Mouse (Mus musculus): Measurements from ENCODE around the gene Erc2. TPM values are rescaled to one million over a fixed set of nuclear protein-coding genes. Genes with fewer than 3 reads are reported as not detected.

Gene Erc2
- polyA plus RNA-seq, 1 experiment = 2.3 TPM

DNA sequence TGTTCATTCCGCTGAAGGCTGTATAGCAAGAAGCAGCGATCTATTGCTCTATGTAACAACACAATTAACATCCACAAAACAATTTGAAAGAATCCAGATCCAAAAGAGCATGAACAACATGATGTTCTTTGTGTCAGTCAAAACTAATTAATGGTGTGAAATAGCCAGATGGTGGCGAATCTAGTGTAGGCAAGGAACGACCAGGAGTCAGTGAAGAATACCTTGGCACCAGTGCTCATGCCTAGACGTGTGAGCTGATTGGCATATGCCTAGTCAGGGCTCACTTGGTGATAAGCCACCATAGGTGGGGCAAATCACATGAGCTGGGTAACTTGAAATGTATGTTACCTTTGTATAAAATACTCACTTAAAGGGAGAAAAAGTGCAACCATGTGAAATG lies 265.3 kb downstream of the Erc2 start:
- no peak for DNase-seq (ENCODE audit: low read depth, low spot score)
- 71% methylated on average over 5 of the region's 5 CpGs for WGBS

- 71% methylated on average over 2 of the region's 2 CpGs for WGBS
- no peak for DNase-seq (ENCODE audit: low read depth, low spot score)
Observed at GRCm38 (mm10) chr14:27889650-27890049, 267.4 kb downstream of the Erc2 start.

- DNase-seq (ENCODE audit: low read depth, low spot score) = no peak
- WGBS = 82% methylated on average over 2 of the region's 2 CpGs
Observed at GRCm38 (mm10) chr14:27892416-27892815, 270.2 kb downstream of the Erc2 start.

- WGBS = 36% methylated on average over 5 of the region's 5 CpGs
- no peak for DNase-seq (ENCODE audit: low read depth, low spot score)
Observed at GRCm38 (mm10) chr14:27901772-27902171, 279.5 kb downstream of the Erc2 start.

DNA sequence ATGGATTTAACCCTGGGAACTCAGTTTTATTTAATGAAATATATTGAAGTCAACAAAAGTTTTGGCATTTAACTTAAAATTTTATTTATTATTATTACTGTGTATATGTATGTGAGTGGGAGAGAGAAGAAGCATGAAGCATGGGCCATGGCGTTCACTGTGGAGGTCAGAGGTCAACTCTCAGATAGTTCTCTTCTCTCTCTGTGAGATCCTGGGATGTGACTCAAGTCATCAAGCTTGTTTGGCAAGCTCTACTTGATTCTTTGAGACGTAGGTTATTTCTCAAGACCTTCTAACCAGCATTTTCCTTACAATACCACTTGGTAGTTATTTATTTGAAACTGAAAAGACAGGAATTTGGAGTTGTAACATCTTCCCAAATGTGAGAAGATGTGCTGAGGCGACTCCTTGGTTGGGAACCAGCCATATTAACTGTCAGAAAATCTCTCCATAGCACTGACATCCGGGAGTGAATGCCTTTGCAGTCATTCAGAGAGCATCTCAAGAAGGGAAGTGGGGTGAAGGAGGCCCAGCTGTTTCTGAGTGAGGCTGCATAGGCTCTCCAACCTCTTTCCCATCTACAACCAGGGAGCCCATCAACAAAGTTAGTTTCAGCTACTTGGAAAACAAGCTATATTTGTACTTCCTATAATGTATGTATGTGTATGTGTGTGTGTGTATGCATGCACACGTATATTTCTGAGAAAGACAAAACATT lies 299.6 kb downstream of the Erc2 start:
- no peak for DNase-seq (ENCODE audit: low read depth, low spot score)
- 68% methylated on average over 5 of the region's 5 CpGs for WGBS

GRCm38 (mm10) chr14:27927369-27927768 lies 305.1 kb downstream of the Erc2 start:
- WGBS = 83% methylated on average over 3 of the region's 3 CpGs
- no peak for DNase-seq (ENCODE audit: low read depth, low spot score)

DNA sequence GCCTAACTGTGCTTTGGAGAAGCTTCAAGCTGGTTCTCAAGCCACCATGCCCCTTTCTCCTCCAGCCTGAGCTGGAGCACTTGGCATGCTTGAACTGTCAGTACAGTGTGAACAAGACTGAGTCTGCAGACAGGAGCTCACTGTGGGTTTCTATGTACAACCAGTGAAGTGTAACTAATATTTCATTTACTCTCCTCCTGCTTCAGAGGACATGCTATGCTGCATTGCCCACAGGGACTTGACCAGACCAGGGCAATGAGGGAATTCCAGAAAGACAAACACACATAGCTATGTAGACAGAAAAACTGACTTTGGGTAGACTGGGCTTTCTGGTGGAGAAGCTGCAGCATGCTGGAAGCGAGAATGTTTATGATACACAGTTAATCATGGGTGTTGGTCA lies 311.3 kb downstream of the Erc2 start:
- no peak for DNase-seq (ENCODE audit: low read depth, low spot score)
- WGBS = 16% methylated on average over 1 of the region's 1 CpGs

DNA sequence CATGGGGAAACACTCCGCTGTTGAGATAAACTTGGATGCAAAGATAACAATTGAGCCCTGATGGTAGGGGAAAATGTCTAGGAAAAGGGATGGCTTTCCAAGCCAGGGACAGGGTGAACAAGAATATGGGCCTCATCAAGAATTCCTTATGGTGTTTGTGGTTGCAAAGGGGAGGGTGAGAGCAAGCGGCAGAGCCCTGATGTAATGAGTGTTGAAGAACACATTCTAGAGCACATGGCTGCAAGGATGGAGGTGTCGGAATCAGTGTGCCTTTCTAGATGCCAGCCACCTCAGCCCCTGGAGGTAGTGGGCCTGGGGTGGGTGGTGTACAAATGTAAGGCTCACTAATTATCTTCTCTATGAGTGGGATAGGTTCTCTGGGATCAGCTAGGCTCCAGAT lies 313.5 kb downstream of the Erc2 start:
- DNase-seq (ENCODE audit: low read depth, low spot score) = no peak
- 95% methylated on average over 3 of the region's 3 CpGs for WGBS

DNA sequence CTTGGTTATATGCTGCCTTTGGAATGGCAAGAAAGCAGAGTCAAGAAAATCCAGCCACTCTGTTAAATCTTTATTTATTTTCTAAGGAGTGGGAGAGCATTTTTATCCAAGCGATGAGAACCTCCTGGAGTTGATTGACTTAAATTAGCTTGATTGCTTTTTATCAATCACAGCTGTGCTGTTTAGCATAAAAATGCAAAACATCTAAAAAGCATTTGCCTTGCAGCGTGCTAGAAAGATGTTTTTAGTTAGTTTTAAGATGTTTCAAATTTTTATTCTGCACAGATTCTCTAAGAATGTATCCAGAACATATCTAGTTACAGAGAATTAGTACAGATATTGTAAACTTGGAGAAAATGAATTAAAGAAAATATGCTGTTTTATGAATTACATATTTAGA lies 315.7 kb downstream of the Erc2 start:
- WGBS = 72% methylated on average over 2 of the region's 2 CpGs
- DNase-seq (ENCODE audit: low read depth, low spot score) = no peak

DNA sequence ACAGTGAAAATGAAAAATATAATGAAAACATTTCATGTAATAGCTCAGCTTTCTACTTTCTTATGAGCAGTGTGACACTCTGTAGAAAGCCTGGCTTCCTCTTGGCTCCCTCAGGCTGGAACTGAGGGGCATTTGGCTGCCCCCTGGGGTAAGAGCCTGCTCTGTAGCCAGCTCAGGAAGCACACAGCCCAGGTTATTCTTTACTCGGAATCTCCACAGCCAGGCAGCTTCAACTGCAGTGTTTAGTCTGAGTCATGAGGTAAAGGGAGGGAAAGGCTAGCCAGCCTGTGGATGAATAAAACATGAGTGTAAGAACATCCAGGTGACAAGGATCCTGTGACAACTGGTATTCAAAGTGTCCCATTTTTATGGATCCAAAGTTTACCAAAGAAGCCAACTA lies 323.0 kb downstream of the Erc2 start:
- DNase-seq (ENCODE audit: low read depth, low spot score) = no peak
- 23% methylated on average over 1 of the region's 1 CpGs for WGBS

DNA sequence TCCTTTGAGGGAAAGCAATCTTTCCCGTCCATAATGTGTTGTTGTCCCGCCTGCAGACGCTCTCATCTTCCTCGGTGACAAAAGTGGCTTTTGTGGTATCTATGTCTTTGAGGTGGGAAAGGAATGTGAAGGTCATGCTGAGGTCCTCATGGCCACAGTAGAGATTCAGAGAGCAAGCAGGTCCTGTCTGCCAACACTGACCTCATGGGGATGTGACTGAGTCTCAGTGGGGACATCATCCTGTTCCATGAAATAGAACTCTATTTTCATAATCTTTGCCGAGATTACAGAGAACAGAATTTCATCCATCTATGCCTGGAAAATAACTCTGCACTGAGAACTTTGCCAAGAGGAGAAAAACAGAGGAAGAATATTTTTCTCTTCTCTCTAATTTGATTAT lies 324.0 kb downstream of the Erc2 start:
- WGBS = 76% methylated on average over 5 of the region's 5 CpGs
- no peak for DNase-seq (ENCODE audit: low read depth, low spot score)

- WGBS = 63% methylated on average over 8 of the region's 8 CpGs
- DNase-seq (ENCODE audit: low read depth, low spot score) = no peak
Observed at GRCm38 (mm10) chr14:27948391-27948790, 326.2 kb downstream of the Erc2 start.

GRCm38 (mm10) chr14:27953814-27954213 lies 331.6 kb downstream of the Erc2 start:
- no peak for DNase-seq (ENCODE audit: low read depth, low spot score)

DNA sequence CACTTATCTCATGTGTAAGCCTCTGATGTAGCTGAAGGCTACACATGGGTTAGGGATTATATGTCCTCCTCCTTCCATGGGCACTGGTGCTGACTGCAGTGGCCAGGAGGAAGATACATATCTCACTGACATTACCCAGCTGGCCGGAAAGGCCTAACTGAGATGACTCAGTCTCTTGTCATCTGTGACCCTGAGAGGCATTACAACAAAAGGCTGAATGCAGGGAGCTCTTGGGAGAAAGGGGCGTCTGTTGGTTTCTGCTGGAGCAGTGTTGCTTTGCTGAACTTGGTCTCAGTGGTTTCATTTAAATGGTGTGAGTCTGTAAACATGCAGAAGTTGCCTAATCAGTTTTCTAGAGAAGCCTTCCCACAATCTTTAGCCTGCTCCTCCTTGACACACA lies 334.6 kb downstream of the Erc2 start:
- DNase-seq (ENCODE audit: low read depth, low spot score) = no peak
- WGBS = 47% methylated on average over 2 of the region's 2 CpGs

DNA sequence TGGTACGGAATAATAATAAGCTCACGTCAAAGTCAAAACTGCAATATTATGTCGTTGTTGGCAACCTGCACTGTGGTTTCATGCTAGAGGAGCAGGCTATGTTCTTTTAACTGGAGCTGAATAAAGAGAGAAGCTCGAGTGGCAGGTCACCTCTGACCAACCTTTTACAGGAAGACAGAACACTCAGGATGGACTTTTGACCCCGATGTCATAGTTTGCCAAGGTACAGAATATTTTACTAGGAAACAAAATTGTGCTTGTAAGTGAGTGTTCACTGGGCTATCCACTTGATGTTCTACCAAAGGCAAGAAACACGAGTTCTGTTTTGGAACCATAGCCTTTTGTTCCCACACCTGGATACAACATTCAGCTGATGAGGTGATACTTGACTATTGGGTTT lies 351.5 kb downstream of the Erc2 start:
- DNase-seq (ENCODE audit: low read depth, low spot score) = no peak
- 73% methylated on average over 6 of the region's 6 CpGs for WGBS

DNA sequence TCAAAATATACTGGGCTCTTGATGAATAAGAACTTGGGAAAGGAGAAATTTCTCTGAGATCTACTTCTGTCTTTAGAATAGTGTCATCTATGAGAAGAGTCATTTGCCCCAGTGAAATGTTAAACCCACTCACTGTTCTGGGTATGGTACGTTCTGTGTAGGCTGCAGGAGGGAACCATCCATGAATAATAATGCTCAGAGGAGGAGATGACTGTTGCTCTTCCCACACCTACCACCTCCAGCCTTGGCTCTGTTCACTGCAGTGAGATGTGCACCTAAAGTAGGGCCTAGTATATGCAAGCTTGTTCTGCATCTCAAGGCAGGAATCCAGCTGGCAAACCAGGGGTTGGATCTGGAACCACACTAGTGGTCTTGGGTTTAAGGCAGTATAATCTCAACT lies 353.4 kb downstream of the Erc2 start:
- no peak for DNase-seq (ENCODE audit: low read depth, low spot score)
- WGBS = 76% methylated on average over 1 of the region's 1 CpGs

GRCm38 (mm10) chr14:27984758-27985157 lies 362.5 kb downstream of the Erc2 start:
- no peak for DNase-seq (ENCODE audit: low read depth, low spot score)
- whole genome bisulfite sequencing = 69% methylated on average over 3 of the region's 3 CpGs

GRCm38 (mm10) chr14:27985201-27985600 lies 363.0 kb downstream of the Erc2 start:
- DNase-seq (ENCODE audit: low read depth, low spot score) = no peak
- WGBS = 81% methylated on average over 5 of the region's 5 CpGs

DNA sequence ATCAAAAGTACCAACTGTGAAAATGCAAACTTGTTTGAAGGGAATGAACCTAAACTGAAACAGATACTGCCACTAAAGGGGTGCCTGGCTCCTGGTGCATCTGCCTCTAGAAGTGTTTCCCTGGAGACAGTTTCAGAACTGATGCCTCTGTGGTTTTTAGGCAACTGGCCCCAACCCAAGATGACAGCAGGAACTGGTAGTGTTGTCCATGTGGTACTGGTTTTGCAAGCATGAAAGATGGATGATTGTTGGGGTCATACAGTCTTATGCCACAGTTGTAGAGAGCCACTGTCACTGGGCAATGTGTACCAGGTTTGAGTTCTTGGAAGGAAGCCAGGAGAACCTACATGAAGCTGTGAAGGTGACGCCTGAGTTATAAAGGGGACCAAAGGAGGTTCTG lies 365.2 kb downstream of the Erc2 start:
- DNase-seq (ENCODE audit: low read depth, low spot score) = no peak

DNA sequence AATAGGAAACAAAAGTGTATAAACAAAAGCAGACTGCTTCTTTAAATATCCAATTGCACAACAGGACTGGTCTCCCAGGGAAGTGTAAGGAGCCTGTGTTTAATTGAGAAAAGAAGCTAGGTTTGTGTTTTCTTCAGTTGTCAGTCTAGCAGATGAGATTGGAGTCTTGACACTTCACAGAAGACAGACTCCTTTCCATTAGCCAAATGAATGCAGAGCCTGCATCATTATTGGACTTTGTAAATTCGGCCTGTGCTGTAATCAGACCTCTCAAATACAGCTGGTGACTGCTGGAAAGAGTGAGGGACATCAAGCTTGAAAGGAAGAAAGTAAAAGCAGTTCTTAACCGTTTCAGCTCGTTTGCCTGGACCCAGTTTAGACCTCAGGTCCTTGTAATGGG lies 376.3 kb downstream of the Erc2 start:
- no peak for DNase-seq (ENCODE audit: low read depth, low spot score)
- 34% methylated on average over 3 of the region's 3 CpGs for WGBS

More for the DNA sequence above, 365.2 kb downstream of the Erc2 start:
- 71% methylated on average over 1 of the region's 1 CpGs for WGBS

- 34% methylated on average over 4 of the region's 4 CpGs for WGBS
- no peak for DNase-seq (ENCODE audit: low read depth, low spot score)
Observed at GRCm38 (mm10) chr14:28004023-28004422, 381.8 kb downstream of the Erc2 start.
